Mouse (Mus musculus): ENCODE results near the gene Gpatch2. TPM values are rescaled to one million over a fixed set of nuclear protein-coding genes. Genes with fewer than 3 reads are reported as not detected.

Gpatch2 gene
- total RNA-seq, 2 experiments from 2014 or later, result 22.9 to 26.3 TPM

DNA sequence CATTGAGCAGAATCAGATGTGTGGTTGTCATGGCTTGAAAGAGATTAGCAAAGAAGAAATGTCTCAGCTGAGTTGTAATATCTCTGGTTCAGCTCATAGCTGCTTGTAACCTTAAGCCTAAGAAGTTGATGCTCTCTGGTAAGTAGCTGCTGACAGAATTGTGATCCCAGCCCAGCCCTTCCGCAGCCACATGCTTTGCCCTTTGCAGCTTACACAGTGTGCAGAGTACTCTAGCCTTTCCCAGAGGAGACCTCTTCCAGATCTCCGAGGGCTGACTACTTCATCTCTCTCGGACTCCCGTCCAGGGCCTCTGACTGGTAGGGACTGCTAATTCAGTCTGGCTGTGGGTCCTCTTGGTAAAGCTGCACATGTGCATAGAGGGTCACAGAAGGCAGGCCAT, 92.0 kb downstream of the Gpatch2 start:
- no peak for DNase-seq

DNA sequence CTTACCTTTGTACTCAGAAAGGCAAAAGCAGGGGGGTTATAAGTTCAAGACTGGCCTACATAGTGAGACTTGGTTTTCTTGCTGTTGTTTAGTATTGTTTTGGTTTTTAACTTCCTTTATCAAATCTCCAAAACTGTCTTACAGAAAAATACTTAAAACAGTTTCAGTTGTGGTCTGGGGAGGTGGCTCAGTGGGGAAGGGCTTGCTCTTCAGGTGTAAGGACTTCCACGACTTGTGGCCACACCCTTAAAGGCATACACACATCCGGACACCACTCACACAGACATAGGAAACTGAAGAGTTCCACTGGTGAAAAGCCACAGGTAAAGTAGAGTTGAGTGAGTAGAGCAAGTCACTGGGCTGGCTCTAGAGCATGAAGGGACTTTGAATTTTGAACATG, 93.2 kb downstream of the Gpatch2 start:
- DNase-seq, result no peak

DNA sequence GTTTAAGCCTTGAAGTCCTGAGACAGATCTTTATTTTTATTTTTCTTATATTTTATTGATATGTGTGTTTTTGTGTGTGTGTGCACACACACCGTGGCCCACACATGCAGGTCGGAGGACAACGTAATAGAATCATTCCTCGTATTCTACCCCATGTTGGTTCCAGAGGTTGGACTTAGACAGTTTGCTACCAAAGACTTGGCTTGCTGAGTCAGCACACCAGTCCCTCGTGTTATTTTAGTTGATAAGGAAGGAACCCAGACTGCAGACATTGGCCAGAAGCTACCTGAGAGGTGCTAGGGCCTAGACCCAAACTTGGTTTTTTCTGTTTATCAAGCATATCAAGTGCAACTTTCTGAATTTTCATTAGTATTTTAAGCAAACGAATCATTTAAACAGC, 95.8 kb downstream of the Gpatch2 start:
- no peak for DNase-seq

DNA sequence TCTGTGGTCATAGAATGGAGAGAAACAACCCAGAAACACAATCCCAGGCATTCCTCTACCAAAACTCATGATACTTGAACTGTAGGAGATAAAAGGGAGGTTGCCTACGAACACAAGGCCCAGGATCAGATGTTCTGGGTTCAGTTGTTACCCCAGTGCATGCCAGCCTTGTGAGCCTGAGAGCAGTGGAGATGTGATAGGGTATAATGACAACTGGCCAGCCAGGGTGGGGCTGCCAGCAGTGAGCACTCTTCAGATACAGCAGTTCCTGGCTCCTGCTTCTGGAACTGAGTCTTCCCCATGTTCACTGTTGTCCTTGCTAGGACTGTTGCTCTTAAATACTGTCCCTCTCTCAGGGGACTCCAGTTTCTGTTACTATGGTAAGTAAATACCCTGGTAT, 98.0 kb downstream of the Gpatch2 start:
- no peak for DNase-seq

DNA sequence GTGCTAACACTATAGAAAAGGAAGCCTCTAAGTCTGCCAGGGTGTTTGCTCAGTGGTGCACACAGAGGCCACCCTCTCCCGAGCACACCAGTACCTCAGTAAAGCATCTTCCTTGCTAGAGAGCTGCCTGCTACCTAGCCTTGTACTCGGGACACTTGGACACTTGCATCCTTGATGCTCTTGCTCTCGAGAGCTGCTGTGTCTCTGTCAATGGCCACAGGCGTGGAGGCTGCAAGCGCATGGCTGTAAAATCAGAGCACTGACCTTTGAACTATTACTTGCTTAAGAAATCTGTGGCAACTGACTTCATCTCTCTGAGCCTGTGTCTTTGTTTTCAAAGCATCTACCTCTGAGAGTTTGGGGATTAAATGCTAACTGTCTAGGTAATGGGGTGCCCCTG, 98.5 kb downstream of the Gpatch2 start:
- no peak for DNase-seq

DNA sequence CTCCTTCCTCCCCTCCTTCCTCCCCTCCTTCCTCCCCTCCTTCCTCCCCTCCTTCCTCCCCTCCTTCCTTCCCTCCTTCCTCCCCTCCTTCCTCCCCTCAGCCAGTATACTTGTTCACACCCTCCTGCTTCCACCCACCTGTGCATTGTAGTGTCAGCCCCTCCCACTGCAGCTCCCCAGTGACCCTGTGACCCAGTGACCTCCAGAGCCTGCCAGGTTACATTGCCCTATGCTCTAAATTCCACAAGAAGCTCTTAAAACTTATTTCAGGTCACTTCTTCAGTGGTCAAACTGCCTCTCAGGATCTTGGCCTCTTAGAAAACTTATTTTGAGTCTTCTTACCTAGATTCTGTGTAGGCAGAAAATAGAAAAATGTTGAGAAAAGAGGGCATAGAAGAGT, 99.2 kb downstream of the Gpatch2 start:
- DNase-seq, result peak in 1 of 2 experiments; percentile 20

DNA sequence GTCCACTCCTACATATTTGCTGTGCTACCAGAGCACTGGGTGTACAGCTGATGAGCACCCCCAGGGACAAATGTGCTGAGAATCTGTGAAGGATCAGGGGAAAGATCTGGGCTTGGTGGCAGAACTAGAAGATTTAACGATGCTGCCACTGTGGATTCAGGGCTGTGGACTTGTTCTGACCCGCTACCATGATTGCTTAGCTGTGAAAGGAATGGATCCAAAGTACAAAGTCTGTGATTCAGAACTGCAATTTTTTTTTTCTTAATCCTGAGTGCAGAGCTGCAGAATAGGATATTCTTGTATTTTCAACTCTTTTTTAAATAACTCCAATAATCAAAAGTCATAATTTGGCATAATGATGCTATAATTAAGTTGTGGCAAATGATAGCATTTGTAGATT, 100.5 kb downstream of the Gpatch2 start:
- no peak for DNase-seq

DNA sequence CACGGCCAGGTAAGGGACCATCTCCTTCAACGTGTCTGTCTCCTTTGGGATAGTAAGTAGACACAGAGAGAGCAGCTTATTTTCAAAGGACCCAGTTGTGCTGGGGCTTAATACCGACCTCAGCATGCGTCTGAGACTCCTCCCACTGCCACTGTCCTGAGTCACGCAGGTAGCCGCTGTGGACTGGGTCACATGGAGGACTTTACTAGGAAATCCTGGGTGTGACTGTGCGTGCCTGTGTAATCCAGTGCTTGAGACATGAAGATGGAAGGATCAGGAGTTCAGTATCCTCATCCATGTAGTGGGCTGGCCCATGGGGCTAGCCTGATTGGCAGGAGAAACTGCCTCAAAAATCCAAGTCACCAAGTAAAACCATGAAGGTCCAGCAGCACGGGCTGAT, 101.2 kb downstream of the Gpatch2 start:
- no peak for DNase-seq

DNA sequence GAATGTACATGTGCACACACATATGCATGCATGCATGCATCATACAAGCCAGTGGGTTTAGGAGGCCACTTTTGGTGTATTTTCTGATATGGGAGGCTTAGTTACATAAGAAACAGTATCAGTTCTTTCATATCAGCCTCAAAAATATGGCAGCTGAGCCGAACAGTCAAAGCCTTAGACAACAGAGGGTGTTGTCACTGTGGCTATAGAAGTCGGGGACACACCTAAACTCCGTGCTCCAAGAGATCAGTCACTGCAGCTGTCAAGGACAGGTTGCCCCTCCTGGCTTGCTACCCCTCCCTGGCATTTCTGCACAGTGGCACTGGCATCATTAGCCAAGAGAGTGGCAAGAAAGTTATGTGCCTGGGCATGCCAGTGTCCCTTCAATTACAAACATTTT, 106.5 kb downstream of the Gpatch2 start:
- DNase-seq, result no peak

DNA sequence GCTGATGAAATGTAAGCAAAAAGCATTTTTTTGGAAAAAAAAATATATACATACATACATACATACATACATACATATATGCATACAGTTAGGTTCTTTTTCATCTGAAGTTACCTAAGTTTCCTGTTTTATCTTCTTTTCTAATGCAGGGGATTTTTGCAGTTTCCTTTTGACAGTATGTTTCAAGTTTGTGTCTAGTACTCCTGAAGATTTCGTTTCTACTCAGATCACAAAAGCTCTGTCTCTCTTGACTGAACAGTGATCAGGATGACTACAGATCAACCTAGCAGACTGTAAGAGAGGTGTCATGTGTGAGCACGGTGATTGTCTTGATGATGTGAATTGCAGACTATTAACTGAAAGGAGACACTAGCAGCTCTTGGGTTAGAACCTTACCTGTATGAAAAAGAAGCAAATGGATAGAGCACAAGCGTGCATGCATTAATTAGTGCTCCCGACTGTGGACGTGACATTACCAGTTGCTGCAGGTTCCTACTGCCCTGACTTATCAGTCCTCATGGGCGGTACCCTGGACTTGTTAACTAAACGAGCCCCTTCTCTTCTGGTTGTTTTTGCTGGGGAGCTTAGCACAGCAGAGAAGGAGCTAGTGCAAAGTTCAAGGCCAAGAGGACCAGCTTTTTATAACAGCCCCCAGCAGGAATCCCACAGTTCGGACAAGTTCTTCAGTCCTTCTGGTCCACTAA, 107.3 kb downstream of the Gpatch2 start:
- no peak for DNase-seq

DNA sequence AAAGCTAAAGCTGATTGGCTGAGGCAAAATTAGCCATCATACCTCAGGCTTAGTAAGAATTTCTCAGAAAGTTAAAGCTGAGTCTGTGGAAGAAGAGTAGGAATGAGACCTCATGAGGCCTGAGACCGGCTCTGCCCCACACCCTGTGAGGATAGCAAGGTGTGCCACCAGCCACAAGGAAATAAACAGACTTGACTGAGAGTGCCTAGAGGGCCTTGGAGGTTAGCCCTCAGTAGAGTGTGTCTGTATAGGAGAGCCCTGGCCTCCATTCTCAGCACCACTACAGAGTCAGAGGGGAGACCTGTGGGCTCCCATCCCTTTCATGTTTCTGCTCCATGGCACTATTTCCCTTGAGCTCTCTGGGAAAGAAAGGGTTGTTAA, 107.9 kb downstream of the Gpatch2 start:
- no peak for DNase-seq

DNA sequence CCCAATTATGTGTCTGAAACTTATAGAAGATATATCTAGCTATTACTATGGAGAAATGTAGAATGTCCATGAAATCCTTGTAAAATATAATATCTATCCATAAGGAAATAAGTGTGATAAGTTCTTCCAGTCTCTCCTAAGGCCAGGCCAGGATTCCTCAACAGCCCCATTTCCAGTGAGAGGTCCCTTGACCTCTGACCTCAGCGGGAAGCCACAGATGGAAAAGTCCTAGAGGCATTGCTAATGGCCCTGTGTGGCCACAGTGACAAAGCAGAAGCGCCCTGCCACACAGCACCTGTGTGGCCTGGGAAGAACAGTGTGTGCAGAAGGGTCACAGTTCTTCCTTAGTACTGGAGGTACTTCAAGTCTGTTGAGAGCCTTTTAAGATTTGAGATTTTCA, 127.2 kb downstream of the Gpatch2 start:
- DNase-seq, result peak in 1 of 2 experiments; percentile 7

DNA sequence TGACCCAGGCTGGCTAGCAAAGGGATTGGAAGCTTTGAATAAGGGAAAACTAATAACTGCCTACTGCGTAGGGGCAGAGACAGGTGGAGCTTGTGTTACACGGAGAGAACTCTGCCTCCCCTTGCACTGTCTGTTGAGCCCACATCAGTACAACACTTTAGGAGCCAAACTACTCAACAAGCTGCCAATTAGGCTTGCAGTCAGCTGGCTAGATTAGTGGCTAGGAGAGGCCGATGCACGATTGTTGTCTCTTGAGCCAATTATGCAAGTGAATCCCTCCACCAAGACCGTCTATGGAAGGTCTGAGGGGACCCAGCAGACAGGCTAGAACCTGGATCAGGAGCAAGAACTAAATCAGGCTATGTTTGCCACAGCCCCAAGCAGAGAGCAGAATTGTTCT, 129.8 kb downstream of the Gpatch2 start:
- no peak for DNase-seq

DNA sequence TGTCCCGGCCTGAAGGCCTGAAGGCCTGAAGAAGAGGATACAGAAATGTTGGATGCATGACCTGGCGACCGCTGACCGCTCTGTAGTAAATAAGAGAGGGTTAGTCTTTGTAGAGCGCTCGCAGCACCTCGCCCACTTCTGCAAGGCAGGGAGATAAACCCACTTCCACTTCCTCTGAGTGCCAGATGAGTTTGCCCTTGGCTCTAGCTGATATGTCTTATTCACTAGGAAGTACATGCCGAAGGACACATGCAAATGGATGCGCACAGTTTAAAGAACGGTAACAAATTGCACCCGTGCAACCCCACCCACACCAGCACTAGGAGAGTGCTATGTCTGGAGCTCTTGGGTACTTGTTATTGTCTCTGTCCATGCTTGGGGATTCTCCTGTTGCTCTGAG, 131.6 kb downstream of the Gpatch2 start:
- no peak for DNase-seq

DNA sequence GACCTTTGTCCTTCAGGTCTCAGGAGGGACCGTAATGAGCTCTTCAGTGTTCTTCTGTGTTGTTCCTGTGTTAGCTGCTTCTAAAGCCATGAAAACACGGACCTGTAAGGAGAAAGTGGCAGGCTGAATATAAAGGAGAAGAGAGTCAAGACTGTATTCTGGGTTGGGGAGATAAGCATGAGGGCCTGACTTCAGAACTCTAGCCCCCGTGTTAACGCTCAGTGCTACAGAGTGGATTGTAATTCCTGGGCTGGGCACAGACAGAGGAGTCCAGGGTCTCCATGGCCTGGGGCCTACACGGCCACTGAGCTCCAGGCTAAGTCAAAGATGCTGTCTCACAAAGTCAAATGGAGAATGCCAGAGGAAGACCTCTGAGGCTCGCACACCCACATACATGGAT, 132.3 kb downstream of the Gpatch2 start:
- no peak for DNase-seq

DNA sequence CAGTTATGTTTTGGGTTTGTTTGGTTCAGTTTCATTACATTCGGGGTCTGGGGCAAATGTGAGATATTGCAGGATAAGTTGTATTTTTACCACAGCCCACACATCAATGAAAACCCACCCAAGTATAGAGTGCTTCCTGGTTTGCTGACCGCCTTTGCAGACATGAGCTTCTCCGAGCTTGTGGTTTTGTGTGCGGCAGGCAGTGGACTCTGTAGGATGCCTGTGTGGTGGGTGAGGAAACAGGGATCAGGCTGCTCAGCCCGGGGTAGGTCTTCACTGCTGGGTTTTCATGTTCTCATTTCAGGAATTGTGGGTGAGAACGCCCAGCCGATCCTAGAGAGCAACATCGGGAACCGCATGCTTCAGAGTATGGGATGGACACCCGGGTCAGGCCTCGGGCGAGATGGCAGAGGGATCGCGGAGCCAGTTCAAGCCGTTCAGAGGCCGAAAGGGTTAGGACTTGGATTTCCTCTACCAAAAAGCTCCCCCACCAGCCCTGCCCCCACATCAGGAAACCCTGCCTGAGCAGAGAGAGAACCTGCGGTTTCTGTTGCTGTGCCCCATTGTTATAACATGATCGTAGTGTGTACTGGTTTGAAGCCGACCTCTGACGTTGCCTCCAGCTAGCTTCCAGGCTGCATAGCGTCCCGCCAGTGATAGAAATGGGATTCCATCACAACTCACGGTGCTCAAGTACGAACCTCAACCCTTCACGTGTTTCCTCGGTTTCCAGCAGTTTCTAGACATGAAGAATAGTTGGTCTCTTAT, 132.9 kb downstream of the Gpatch2 start:
- DNase-seq, result no peak

DNA sequence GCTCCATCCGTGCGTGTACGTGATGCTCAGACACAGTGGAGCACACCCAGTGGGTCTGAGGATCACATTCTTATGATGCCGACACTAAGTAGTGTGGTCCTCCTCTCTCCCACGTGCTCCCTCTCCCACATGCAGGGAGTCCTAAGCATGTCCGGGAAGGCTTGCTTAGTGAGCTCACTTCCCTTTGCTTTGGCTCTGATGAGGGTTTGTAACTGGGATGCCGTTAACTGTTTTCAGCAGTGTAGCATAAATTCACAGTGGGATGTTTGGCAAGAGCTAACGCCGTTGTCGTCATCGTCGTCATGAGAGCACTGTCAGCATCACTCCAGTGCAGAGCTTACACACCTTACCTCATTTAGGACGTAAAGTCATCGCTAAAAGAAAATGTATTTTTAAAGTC, 133.6 kb downstream of the Gpatch2 start:
- no peak for DNase-seq

DNA sequence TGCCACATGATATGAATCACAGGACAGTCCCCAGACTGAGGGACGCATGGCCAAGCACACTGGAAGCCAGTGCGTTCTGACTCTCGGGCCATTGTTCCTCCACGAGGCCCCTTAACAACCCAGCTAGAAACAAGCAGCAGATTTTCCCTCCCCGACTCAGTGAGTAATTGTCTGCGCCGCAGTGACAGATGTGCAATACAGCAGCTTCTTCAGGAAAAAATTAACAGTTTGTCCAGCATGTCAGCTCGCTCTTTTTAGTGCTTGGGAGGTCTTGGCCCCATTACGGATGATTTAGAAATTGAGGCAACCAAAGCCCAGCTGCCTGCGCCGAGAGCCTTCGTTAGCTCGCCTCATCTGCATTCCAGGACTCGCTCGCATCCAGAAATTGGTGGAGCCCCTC, 140.9 kb downstream of the Gpatch2 start:
- DNase-seq, result no peak

DNA sequence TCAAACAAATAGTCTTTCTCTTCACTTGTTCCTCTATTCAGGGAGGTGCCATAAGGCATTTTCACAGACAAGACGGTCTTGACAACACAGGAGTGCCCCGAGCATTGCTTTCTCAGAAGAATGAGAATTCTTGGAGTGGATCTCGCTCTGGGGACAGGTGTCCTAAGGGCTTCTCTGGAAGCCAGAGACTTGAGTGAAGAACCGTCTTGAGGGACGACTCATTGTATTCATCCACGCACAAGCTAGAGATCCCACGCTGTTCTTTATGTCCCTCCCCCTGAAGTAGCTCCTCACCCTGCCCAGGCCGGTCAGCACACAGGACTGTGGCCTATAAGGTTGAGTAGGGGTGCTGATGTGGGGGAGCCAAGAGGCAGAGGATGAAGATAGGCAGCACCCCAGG, 141.6 kb downstream of the Gpatch2 start:
- DNase-seq, result no peak

DNA sequence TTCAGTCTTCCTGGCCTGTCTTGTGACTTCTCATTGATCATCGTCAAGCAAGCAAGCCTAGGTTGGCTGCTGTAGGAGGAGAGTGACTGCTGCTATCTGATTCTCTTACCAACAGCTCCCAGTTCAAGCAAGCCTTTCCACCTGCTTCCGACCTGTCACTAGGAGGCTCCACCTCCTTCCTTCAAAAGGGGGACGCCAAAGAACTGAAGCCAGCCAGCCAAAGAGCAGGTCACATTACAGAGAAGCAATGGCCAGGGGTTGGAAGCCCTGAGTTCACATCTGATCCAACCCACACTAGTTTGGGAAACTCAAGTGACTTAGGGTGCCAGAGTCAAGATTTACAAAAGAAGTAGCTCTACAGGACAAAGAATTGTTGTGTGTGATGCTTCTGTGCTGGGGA, 144.9 kb downstream of the Gpatch2 start:
- DNase-seq, result no peak

DNA sequence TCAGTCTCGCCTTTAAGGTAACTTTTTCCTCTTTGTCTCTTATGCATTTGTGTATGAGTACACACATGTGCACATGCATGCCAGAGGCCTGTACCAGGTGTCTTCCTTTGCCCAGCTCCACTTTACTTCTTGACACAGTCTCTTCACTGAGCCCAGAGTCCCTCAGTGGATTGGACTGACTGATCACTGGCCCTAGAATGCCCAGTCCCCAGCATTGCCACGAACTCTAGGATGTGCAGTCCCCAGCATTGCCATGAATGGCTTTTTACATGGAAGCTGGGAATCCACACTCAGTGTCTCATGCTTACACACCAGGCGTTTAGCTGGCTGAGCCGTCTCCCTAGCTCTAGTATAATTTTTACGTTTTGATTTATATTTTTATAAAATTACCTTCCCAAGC, 147.2 kb downstream of the Gpatch2 start:
- no peak for DNase-seq

DNA sequence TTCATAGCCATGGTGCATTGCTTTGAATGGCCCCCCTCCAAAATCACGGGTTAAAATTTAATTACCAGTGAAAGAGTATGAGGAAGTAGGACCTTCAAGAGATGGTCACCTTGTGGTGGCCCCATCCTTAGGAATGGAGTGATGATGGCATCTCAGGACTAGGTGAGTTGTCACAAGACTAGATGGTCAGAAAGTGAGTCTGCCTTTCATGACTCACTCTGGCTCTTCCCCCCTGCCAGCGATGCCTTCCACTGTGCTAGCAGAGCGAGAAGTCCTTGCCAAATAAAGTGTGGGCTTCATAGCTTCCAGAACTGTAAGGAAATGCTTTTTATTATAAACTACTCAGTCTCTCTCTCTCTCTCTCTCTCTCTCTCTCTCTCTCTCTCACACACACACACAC, 150.1 kb downstream of the Gpatch2 start:
- DNase-seq, result no peak

DNA sequence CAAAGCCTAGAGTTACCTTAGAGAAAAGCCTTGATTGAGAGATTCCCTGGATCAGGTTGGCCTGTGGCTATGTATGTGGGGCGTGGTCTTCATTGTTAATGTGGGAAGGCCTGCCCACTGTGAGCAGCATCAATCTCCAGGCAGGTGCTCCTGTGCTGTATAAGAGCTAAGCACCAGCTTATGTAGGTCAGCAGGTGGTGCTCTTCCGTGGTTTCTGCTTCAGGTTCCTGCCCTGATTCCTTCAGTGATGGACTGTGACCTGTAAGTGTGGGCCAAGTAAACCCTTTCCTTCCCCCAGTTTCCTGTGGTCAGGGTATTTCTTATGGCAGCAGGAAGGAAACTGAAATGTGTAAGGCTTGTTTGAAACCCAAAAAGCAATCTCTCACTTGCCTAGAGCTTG, 151.5 kb downstream of the Gpatch2 start:
- no peak for DNase-seq

DNA sequence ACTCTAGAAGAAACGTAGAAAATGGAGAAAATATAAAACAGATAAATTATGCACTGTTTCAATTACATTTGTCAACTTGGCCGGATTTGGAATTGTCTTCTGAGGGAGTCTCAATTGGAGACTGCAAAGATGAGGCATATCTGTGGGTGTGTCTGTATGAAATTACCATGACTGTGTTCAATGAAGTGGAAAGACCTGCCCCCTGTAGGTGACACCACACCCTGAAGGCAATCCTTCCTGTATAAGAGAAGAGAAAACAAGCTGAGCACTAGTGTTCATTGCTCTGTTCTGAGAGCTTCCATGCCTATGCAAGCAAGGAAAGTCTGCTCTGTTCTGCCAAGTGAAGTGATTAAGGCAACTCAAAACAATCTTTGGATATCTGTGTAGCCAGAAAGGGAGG, 153.7 kb downstream of the Gpatch2 start:
- DNase-seq, result no peak

All from adrenal gland, postnatal 36 days (tissue).